In genomic region chr11:116095573-116095972, GRCm38 (mm10) we compare ENCODE assay signal across 10 mouse cellular contexts. TPM values are rescaled to one million over a fixed set of nuclear protein-coding genes. Genes with fewer than 3 reads are reported as not detected.
DNase-seq lines count a peak whose midpoint lies in the region; ATAC-seq and TF ChIP-seq lines count a peak whose summit lies in the region.
"Had no signal": no experiment of that assay in that cellular context is flagged by ENCODE, and none has a peak within 500 bp of the region (broad histone marks: within the 10 kb centered on the region; RNA-seq: fewer than 3 reads in every experiment).

No protein-coding gene starts in this region.

- no peak for TF ChIP-seq POLR2A in CH12.LX (IDR thresholded peaks at IDR 0.05; ENCODE audit: low read depth, low read length)

- no peak for ATAC-seq in heart, postnatal 0 days (ENCODE audit: insufficient read depth, low read depth)
- no peak for ATAC-seq in lung, embryonic 14.5 days (ENCODE audit: insufficient read depth)
- ATAC-seq in inflammation-experienced regulatory T-cells, adult 6 months, result no peak
- no peak for ATAC-seq in hindbrain, postnatal 0 days

- no peak for TF ChIP-seq CTCF in CH12.LX (conservative IDR thresholded peaks at IDR 0.05 in 1 of 2, IDR thresholded peaks at IDR 0.05 in 1 of 2; ENCODE audit: low read depth in 2 of 2, low read length in 2 of 2)
- no peak for TF ChIP-seq CTCF in heart, postnatal 0 days (IDR thresholded peaks at IDR 0.05; ENCODE audit: low read depth)
- no peak for TF ChIP-seq CTCF in lung, embryonic 14.5 days (IDR thresholded peaks at IDR 0.05; ENCODE audit: low read depth)
- no peak for TF ChIP-seq CTCF in hindbrain, postnatal 0 days (IDR thresholded peaks at IDR 0.05; ENCODE audit: low read depth)

- DNase-seq in CH12.LX (ENCODE audit: extremely low read depth), result no peak
- DNase-seq in adipocyte (ENCODE audit: low spot score), result peak; percentile 95
- peak; percentile 69 for DNase-seq in heart, postnatal 0 days (ENCODE audit: low spot score)
- peak; percentile 42 for DNase-seq in lung, embryonic 14.5 days
- no peak for DNase-seq in embryonic facial prominence, embryonic 10.5 days (ENCODE audit: low spot score)
- DNase-seq in hindbrain, postnatal 0 days (ENCODE audit: low spot score), result no peak
- DNase-seq: cerebellum, adult 2 months had no signal

- H3K27me3 ChIP-seq in CH12.LX (replicated peaks), result peaks cover 4% of the 10 kb centered on the region
- no peaks in the 10 kb centered on the region for H3K27me3 ChIP-seq in heart, postnatal 0 days (ENCODE audit: control insufficient read depth, insufficient read depth, low read length)
- no peaks in the 10 kb centered on the region for H3K27me3 ChIP-seq in lung, embryonic 14.5 days (ENCODE audit: insufficient read depth, low read length)
- H3K27me3 ChIP-seq in embryonic facial prominence, embryonic 10.5 days (replicated peaks; ENCODE audit: low read depth, poor library complexity, severe bottlenecking), result no peaks in the 10 kb centered on the region
- no peaks in the 10 kb centered on the region for H3K27me3 ChIP-seq in hindbrain, postnatal 0 days (ENCODE audit: insufficient read depth, low read length)
- H3K27me3 ChIP-seq: limb, embryonic 12.5 days had no signal

- no peak for TF ChIP-seq RAD21 in CH12.LX (IDR thresholded peaks at IDR 0.05; ENCODE audit: low read depth, low read length)

- no peak overlapping the region for H3K9ac ChIP-seq in CH12.LX (ENCODE audit: insufficient read depth, low read depth)
- H3K9ac ChIP-seq in heart, postnatal 0 days (replicated peaks; ENCODE audit: low read depth, low read length), result no peak overlapping the region
- H3K9ac ChIP-seq in lung, embryonic 14.5 days, result no peak overlapping the region
- H3K9ac ChIP-seq in hindbrain, postnatal 0 days (replicated peaks; ENCODE audit: low read length), result no peak overlapping the region
- H3K9ac ChIP-seq: limb, embryonic 12.5 days had no signal

- no peak overlapping the region for H3K4me2 ChIP-seq in CH12.LX (ENCODE audit: insufficient read depth, low read depth, poor library complexity, severe bottlenecking)
- H3K4me2 ChIP-seq in heart, postnatal 0 days (ENCODE audit: low read depth, low read length), result no peak overlapping the region
- no peak overlapping the region for H3K4me2 ChIP-seq in lung, embryonic 14.5 days
- no peak overlapping the region for H3K4me2 ChIP-seq in hindbrain, postnatal 0 days (ENCODE audit: low read depth, low read length)
- H3K4me2 ChIP-seq: limb, embryonic 12.5 days had no signal

- no peaks in the 10 kb centered on the region for H3K4me1 ChIP-seq in CH12.LX (ENCODE audit: control insufficient read depth in 1 of 2, insufficient read depth in 2 of 2)
- H3K4me1 ChIP-seq in heart, postnatal 0 days (ENCODE audit: control insufficient read depth, insufficient read depth), result peaks cover 24% of the 10 kb centered on the region
- peaks cover 6% of the 10 kb centered on the region for H3K4me1 ChIP-seq in lung, embryonic 14.5 days (ENCODE audit: insufficient read depth)
- peaks cover 15% of the 10 kb centered on the region for H3K4me1 ChIP-seq in embryonic facial prominence, embryonic 10.5 days
- H3K4me1 ChIP-seq in hindbrain, postnatal 0 days (ENCODE audit: insufficient read depth, low read length), result no peaks in the 10 kb centered on the region

- 27% methylated on average over 3 of the region's 3 CpGs for WGBS in heart, postnatal 0 days
- WGBS in lung, embryonic 14.5 days, result 61% methylated on average over 3 of the region's 3 CpGs
- 73% methylated on average over 3 of the region's 3 CpGs for WGBS in embryonic facial prominence, embryonic 10.5 days
- WGBS in hindbrain, postnatal 0 days, result 58% methylated on average over 3 of the region's 3 CpGs

- in situ Hi-C loops in CH12.LX (cut with MboI; ENCODE audit: low pct_ligation_motif_present, low pct_unique_long_range_greater_than_20kb, low sequenced_read_pairs), result no loop called here

- no peaks in the 10 kb centered on the region for H3K36me3 ChIP-seq in CH12.LX (replicated peaks in 1 of 2; ENCODE audit: control insufficient read depth in 1 of 2, insufficient read depth in 1 of 2, low read length in 1 of 2)
- no peaks in the 10 kb centered on the region for H3K36me3 ChIP-seq in heart, postnatal 0 days (replicated peaks; ENCODE audit: control insufficient read depth, insufficient read depth, low read length)
- no peaks in the 10 kb centered on the region for H3K36me3 ChIP-seq in lung, embryonic 14.5 days (ENCODE audit: insufficient read depth)
- H3K36me3 ChIP-seq in embryonic facial prominence, embryonic 10.5 days (replicated peaks), result no peaks in the 10 kb centered on the region
- H3K36me3 ChIP-seq in hindbrain, postnatal 0 days (ENCODE audit: insufficient read depth, low read length), result no peaks in the 10 kb centered on the region
- H3K36me3 ChIP-seq: hindbrain, embryonic 10.5 days; limb, embryonic 12.5 days had no signal

- H3K27ac ChIP-seq in CH12.LX (ENCODE audit: insufficient read depth, low read depth), result no peak overlapping the region
- H3K27ac ChIP-seq in heart, postnatal 0 days (ENCODE audit: low read depth), result peak overlapping the region; percentile 63
- H3K27ac ChIP-seq in lung, embryonic 14.5 days (ENCODE audit: low read depth), result no peak overlapping the region
- H3K27ac ChIP-seq in embryonic facial prominence, embryonic 10.5 days (replicated peaks), result no peak overlapping the region
- no peak overlapping the region for H3K27ac ChIP-seq in hindbrain, postnatal 0 days
- H3K27ac ChIP-seq: hindbrain, embryonic 10.5 days; limb, embryonic 12.5 days had no signal

- peaks cover 5% of the 10 kb centered on the region for H3K9me3 ChIP-seq in CH12.LX (replicated peaks; ENCODE audit: low read length)
- H3K9me3 ChIP-seq in heart, postnatal 0 days (replicated peaks; ENCODE audit: control insufficient read depth, low read length), result no peaks in the 10 kb centered on the region
- no peaks in the 10 kb centered on the region for H3K9me3 ChIP-seq in lung, embryonic 14.5 days (ENCODE audit: low read depth, low read length)
- H3K9me3 ChIP-seq in embryonic facial prominence, embryonic 10.5 days, result peaks cover 4% of the 10 kb centered on the region; the same call in 1 of the 2 replicates
- no peaks in the 10 kb centered on the region for H3K9me3 ChIP-seq in hindbrain, postnatal 0 days (ENCODE audit: low read length)

- dilution Hi-C loops in CH12.LX (cut with MboI; ENCODE audit: extremely low pct_ligation_motif_present, extremely low pct_unique_long_range_greater_than_20kb, low sequenced_read_pairs), result no loop called here

- no peaks in the 10 kb centered on the region for H3K79me2 ChIP-seq in CH12.LX (replicated peaks; ENCODE audit: control insufficient read depth, extremely low read depth, insufficient read depth, poor library complexity, severe bottlenecking)

- TF ChIP-seq EP300 in CH12.LX (IDR thresholded peaks at IDR 0.05; ENCODE audit: low read length), result no peak
- TF ChIP-seq EP300 in heart, postnatal 0 days (IDR thresholded peaks at IDR 0.05; ENCODE audit: low read depth), result no peak

- no peak overlapping the region for H3K4me3 ChIP-seq in CH12.LX (replicated peaks in 1 of 3; ENCODE audit: low read depth in 2 of 3, low read length in 2 of 3, poor library complexity in 1 of 3)
- no peak overlapping the region for H3K4me3 ChIP-seq in heart, postnatal 0 days (ENCODE audit: low read depth, low read length)
- no peak overlapping the region for H3K4me3 ChIP-seq in lung, embryonic 14.5 days (ENCODE audit: low read depth, low read length)
- no peak overlapping the region for H3K4me3 ChIP-seq in embryonic facial prominence, embryonic 10.5 days
- no peak overlapping the region for H3K4me3 ChIP-seq in hindbrain, postnatal 0 days (ENCODE audit: low read length)
- H3K4me3 ChIP-seq: hindbrain, embryonic 10.5 days; limb, embryonic 12.5 days had no signal

RNA-seq across cellular contexts. Expression of gene Wbp2, which starts 8.8 kb away (rescaled TPM):
- total RNA-seq in CH12.LX (2012; rRNA removed), result 27.1 and 30.7 TPM in 2 replicates
- total RNA-seq in CH12.LX (2014; rRNA removed), result 14.0 and 15.2 TPM in 2 replicates
- 70.8 and 97.1 TPM in 2 replicates for polyA plus RNA-seq in CH12.LX (2012; ENCODE audit: insufficient read length, low read depth)
- total RNA-seq in heart, postnatal 0 days (2014; rRNA removed; ENCODE audit: low replicate concordance), result 113 and 120 TPM in 2 replicates
- 106 and 117 TPM in 2 replicates for polyA plus RNA-seq in heart, postnatal 0 days (2015; fragmentation: Nextera tagmentation; extraction: Ambion mirVana)
- 66.5 and 69.8 TPM in 2 replicates for polyA plus RNA-seq in lung, embryonic 14.5 days (2014; fragmentation: Nextera tagmentation; extraction: Ambion mirVana)
- 100 to 1,000 TPM; 153 to 156 (median 154) TPM for polyA plus RNA-seq in inflammation-experienced regulatory T-cells, adult 6 months (2017; shearing (Covaris generic))
- polyA plus RNA-seq in embryonic facial prominence, embryonic 10.5 days (2016; fragmentation: Nextera tagmentation; extraction: Ambion mirVana), result 74.2 and 76.8 TPM in 2 replicates
- total RNA-seq in hindbrain, postnatal 0 days (2014; rRNA removed), result 146 and 171 TPM in 2 replicates
- polyA plus RNA-seq in hindbrain, postnatal 0 days (2015; fragmentation: Nextera tagmentation; extraction: Ambion mirVana), result 206 and 234 TPM in 2 replicates

RNA-seq across cellular contexts. Expression of gene Unc13d, which starts 17.8 kb away (rescaled TPM):
- total RNA-seq in CH12.LX (2012; rRNA removed) (12.2 and 14.0 TPM in 2 replicates), CH12.LX (2014; rRNA removed) (8.9 and 9.6 TPM in 2 replicates)
- 15.7 and 16.8 TPM in 2 replicates for polyA plus RNA-seq in CH12.LX (2012; ENCODE audit: insufficient read length, low read depth)
- 0.27 and 2.7 TPM in 2 replicates for total RNA-seq in heart, postnatal 0 days (2014; rRNA removed; ENCODE audit: low replicate concordance)
- 0.42 and 0.47 TPM in 2 replicates for polyA plus RNA-seq in heart, postnatal 0 days (2015; fragmentation: Nextera tagmentation; extraction: Ambion mirVana)
- polyA plus RNA-seq in lung, embryonic 14.5 days (2014; fragmentation: Nextera tagmentation; extraction: Ambion mirVana), result 2.5 and 3.3 TPM in 2 replicates
- polyA plus RNA-seq in inflammation-experienced regulatory T-cells, adult 6 months (2017; shearing (Covaris generic)), result 100 to 1,000 TPM in 1 of 3 experiments, 10 to 100 TPM in 2; 80.1 to 128 (median 81.9) TPM
- polyA plus RNA-seq in embryonic facial prominence, embryonic 10.5 days (2016; fragmentation: Nextera tagmentation; extraction: Ambion mirVana), result 2.9 TPM in 2 replicates
- total RNA-seq in hindbrain, postnatal 0 days (2014; rRNA removed), result 0.65 and 1.3 TPM in 2 replicates
- 0.65 and 0.96 TPM in 2 replicates for polyA plus RNA-seq in hindbrain, postnatal 0 days (2015; fragmentation: Nextera tagmentation; extraction: Ambion mirVana)

RNA-seq across cellular contexts. Expression of gene Trim47, which starts 31.4 kb away (rescaled TPM):
- total RNA-seq in CH12.LX (2012; rRNA removed), result 0.21 and 0.38 TPM in 2 replicates
- total RNA-seq in CH12.LX (2014; rRNA removed), result 0.21 TPM in 1 of 2 replicates, not detected in the other
- 0.50 TPM in 1 of 2 replicates, not detected in the other for polyA plus RNA-seq in CH12.LX (2012; ENCODE audit: insufficient read length, low read depth)
- 89.0 and 104 TPM in 2 replicates for total RNA-seq in heart, postnatal 0 days (2014; rRNA removed; ENCODE audit: low replicate concordance)
- polyA plus RNA-seq in heart, postnatal 0 days (2015; fragmentation: Nextera tagmentation; extraction: Ambion mirVana), result 42.8 and 43.9 TPM in 2 replicates
- polyA plus RNA-seq in lung, embryonic 14.5 days (2014; fragmentation: Nextera tagmentation; extraction: Ambion mirVana), result 12.7 and 13.2 TPM in 2 replicates
- under 1 TPM in 1 of 3 experiments, not detected in 2; 0.39 TPM for polyA plus RNA-seq in inflammation-experienced regulatory T-cells, adult 6 months (2017; shearing (Covaris generic))
- 4.5 and 4.7 TPM in 2 replicates for polyA plus RNA-seq in embryonic facial prominence, embryonic 10.5 days (2016; fragmentation: Nextera tagmentation; extraction: Ambion mirVana)
- total RNA-seq in hindbrain, postnatal 0 days (2014; rRNA removed), result 14.2 and 17.0 TPM in 2 replicates
- 9.5 and 10.1 TPM in 2 replicates for polyA plus RNA-seq in hindbrain, postnatal 0 days (2015; fragmentation: Nextera tagmentation; extraction: Ambion mirVana)

RNA-seq across cellular contexts. Expression of gene Trim65, which starts 35.4 kb away (rescaled TPM):
- 2.0 and 2.8 TPM in 2 replicates for total RNA-seq in CH12.LX (2012; rRNA removed)
- total RNA-seq in CH12.LX (2014; rRNA removed), result 0.66 and 0.81 TPM in 2 replicates
- 1.1 and 1.4 TPM in 2 replicates for polyA plus RNA-seq in CH12.LX (2012; ENCODE audit: insufficient read length, low read depth)
- 5.9 and 15.0 TPM in 2 replicates for total RNA-seq in heart, postnatal 0 days (2014; rRNA removed; ENCODE audit: low replicate concordance)
- 2.7 TPM in 2 replicates for polyA plus RNA-seq in heart, postnatal 0 days (2015; fragmentation: Nextera tagmentation; extraction: Ambion mirVana)
- 3.7 and 3.9 TPM in 2 replicates for polyA plus RNA-seq in lung, embryonic 14.5 days (2014; fragmentation: Nextera tagmentation; extraction: Ambion mirVana)
- polyA plus RNA-seq in inflammation-experienced regulatory T-cells, adult 6 months (2017; shearing (Covaris generic)), result 10 to 100 TPM in 2 of 3 experiments, 1 to 10 TPM in 1; 9.5 to 13.3 (median 11.4) TPM
- 1.9 and 2.3 TPM in 2 replicates for polyA plus RNA-seq in embryonic facial prominence, embryonic 10.5 days (2016; fragmentation: Nextera tagmentation; extraction: Ambion mirVana)
- 8.2 and 9.6 TPM in 2 replicates for total RNA-seq in hindbrain, postnatal 0 days (2014; rRNA removed)
- polyA plus RNA-seq in hindbrain, postnatal 0 days (2015; fragmentation: Nextera tagmentation; extraction: Ambion mirVana), result 2.4 TPM in 2 replicates

RNA-seq across cellular contexts. Expression of gene Mrpl38, which starts 43.1 kb away (rescaled TPM):
- 157 and 159 TPM in 2 replicates for total RNA-seq in CH12.LX (2012; rRNA removed)
- 95.6 and 109 TPM in 2 replicates for total RNA-seq in CH12.LX (2014; rRNA removed)
- polyA plus RNA-seq in CH12.LX (2012; ENCODE audit: insufficient read length, low read depth), result 171 and 188 TPM in 2 replicates
- total RNA-seq in heart, postnatal 0 days (2014; rRNA removed; ENCODE audit: low replicate concordance), result 114 and 153 TPM in 2 replicates
- polyA plus RNA-seq in heart, postnatal 0 days (2015; fragmentation: Nextera tagmentation; extraction: Ambion mirVana), result 79.1 and 80.8 TPM in 2 replicates
- 89.3 and 91.9 TPM in 2 replicates for polyA plus RNA-seq in lung, embryonic 14.5 days (2014; fragmentation: Nextera tagmentation; extraction: Ambion mirVana)
- 10 to 100 TPM; 14.3 to 30.6 (median 28.0) TPM for polyA plus RNA-seq in inflammation-experienced regulatory T-cells, adult 6 months (2017; shearing (Covaris generic))
- polyA plus RNA-seq in embryonic facial prominence, embryonic 10.5 days (2016; fragmentation: Nextera tagmentation; extraction: Ambion mirVana), result 108 and 117 TPM in 2 replicates
- total RNA-seq in hindbrain, postnatal 0 days (2014; rRNA removed), result 83.9 and 94.0 TPM in 2 replicates
- 71.9 and 73.3 TPM in 2 replicates for polyA plus RNA-seq in hindbrain, postnatal 0 days (2015; fragmentation: Nextera tagmentation; extraction: Ambion mirVana)

Comparison
In these comparisons a context has a peak if more than half of its experiments do, and no peak if none do; other contexts are left out.
1. DNase-seq: peak in adipocyte (single experiment), heart, postnatal 0 days (single experiment) and lung, embryonic 14.5 days (single experiment); none in CH12.LX (single experiment), embryonic facial prominence, embryonic 10.5 days (single experiment) and hindbrain, postnatal 0 days (single experiment).